33 mouse cellular contexts compared by ENCODE assay signal in genomic region chr13:51720556-51720955, GRCm38 (mm10).
"Had no signal": no experiment of that assay in that cellular context is flagged by ENCODE, and none has a peak within 500 bp of the region (broad histone marks: within the 10 kb centered on the region; RNA-seq: fewer than 3 reads in every experiment).

No protein-coding gene starts in this region.

- H3K9ac ChIP-seq: heart, embryonic 12.5 days; heart, embryonic 13.5 days; heart, embryonic 15.5 days; hindbrain, embryonic 12.5 days; hindbrain, embryonic 13.5 days; hindbrain, embryonic 15.5 days; intestine, embryonic 15.5 days had no signal

- H3K4me3 ChIP-seq: heart, embryonic 10.5 days; heart, embryonic 12.5 days; heart, embryonic 13.5 days; heart, embryonic 15.5 days; hindbrain, embryonic 10.5 days; hindbrain, embryonic 12.5 days; hindbrain, embryonic 13.5 days; hindbrain, embryonic 15.5 days; intestine, embryonic 15.5 days; layer of hippocampus, adult 2 months had no signal

- H3K36me3 ChIP-seq: hindbrain, embryonic 12.5 days had no signal

- H3K27ac ChIP-seq: heart, embryonic 10.5 days; heart, embryonic 13.5 days; heart, embryonic 15.5 days; hindbrain, embryonic 10.5 days; hindbrain, embryonic 12.5 days; hindbrain, embryonic 13.5 days; hindbrain, embryonic 15.5 days; hindbrain, postnatal 0 days; intestine, embryonic 15.5 days; kidney, postnatal 0 days; layer of hippocampus, adult 2 months had no signal

- H3K27me3 ChIP-seq: heart, embryonic 12.5 days; heart, embryonic 13.5 days; heart, embryonic 15.5 days; hindbrain, embryonic 12.5 days; hindbrain, embryonic 13.5 days; hindbrain, embryonic 15.5 days; intestine, embryonic 15.5 days had no signal

- ATAC-seq: hindbrain, embryonic 16.5 days; hindbrain, postnatal 0 days; inflammation-experienced regulatory T-cells, adult 6 months; intestine, embryonic 15.5 days; intestine, embryonic 16.5 days; intestine, postnatal 0 days had no signal

- H3K9me3 ChIP-seq: heart, embryonic 13.5 days; heart, embryonic 15.5 days; hindbrain, embryonic 10.5 days; hindbrain, embryonic 12.5 days; hindbrain, embryonic 13.5 days; hindbrain, embryonic 15.5 days; intestine, embryonic 15.5 days had no signal

- DNase-seq: heart, postnatal 10 days; heart, postnatal 14 days; heart, postnatal 36 days; heart, postnatal 4 days; kidney, adult 11 months; kidney, adult 18-20 months; kidney, adult 2 months; kidney, adult 8-10 months; kidney, adult 9 months; kidney, postnatal 10 days; kidney, postnatal 14 days; kidney, postnatal 25 days; kidney, postnatal 36 days; kidney, postnatal 4 days; layer of hippocampus, adult 9-11 months; layer of hippocampus, postnatal 36 days had no signal

- H3K4me1 ChIP-seq: hindbrain, embryonic 12.5 days; hindbrain, embryonic 15.5 days; intestine, embryonic 15.5 days had no signal

- H3K4me2 ChIP-seq: heart, embryonic 11.5 days; heart, embryonic 12.5 days; heart, embryonic 13.5 days; heart, embryonic 15.5 days; hindbrain, embryonic 12.5 days; hindbrain, embryonic 13.5 days; hindbrain, embryonic 15.5 days; intestine, embryonic 15.5 days had no signal
